Mouse (Mus musculus): ENCODE measurements around the gene Pde6h. TPM values are rescaled to one million over a fixed set of nuclear protein-coding genes. Genes with fewer than 3 reads are reported as not detected.
A peak's percentile ranks its signal among the peaks of the same experiment; 100 is the strongest.

Pde6h gene
- total and polyA plus RNA-seq, 2 experiments from 2014 or later = 1.3 TPM; not detected in 1

DNA sequence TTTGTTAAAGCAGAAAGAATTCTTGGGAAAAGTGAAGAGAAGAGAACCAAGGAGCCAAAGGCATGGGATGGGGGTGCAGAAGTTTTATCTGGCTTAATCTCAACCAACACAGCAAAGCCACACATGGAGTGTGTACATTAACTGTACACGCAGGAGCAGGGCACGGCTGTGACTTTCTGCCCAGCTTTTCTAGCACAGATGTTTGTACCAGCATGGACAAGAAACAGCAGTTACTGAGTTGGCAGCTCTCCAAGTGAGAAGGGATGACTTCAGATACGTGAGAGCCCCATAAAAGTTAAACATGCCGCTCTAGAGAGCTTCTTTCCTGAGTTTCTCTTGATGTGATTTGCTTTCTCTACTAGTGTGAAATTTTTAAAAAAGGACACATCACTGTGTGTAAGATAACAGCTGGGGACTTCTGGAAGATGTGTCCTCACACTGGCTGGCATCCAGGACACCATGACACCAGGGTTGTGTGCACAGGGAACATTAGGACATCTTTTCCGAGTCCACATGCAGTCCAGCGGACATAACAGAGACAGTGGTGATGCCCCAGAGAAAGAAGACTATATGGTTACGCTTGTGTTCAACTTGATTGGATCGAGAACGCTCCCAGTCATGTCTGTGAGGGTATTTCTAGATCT, 13.3 kb upstream of the Pde6h start:
- no peak for TF ChIP-seq CTCF (IDR thresholded peaks at IDR 0.05; ENCODE audit: low read depth)
- no peaks in the 10 kb centered on the region for H3K4me1 ChIP-seq (ENCODE audit: insufficient read depth, low read length)
- no peaks in the 10 kb centered on the region for H3K27me3 ChIP-seq (ENCODE audit: insufficient read depth, low read length)
- DNase-seq (ENCODE audit: low spot score) (peak; percentile 58), ATAC-seq (no peak)
- no peaks in the 10 kb centered on the region for H3K36me3 ChIP-seq (ENCODE audit: insufficient read depth, low read length)
- no peak overlapping the region for H3K27ac ChIP-seq
- no peak overlapping the region for H3K9ac ChIP-seq (replicated peaks; ENCODE audit: low read length)
- H3K4me2 ChIP-seq (ENCODE audit: low read depth, low read length) = no peak overlapping the region
- 71% methylated on average over 9 of the region's 9 CpGs for WGBS
- H3K9me3 ChIP-seq (ENCODE audit: low read length) = no peaks in the 10 kb centered on the region
- H3K4me3 ChIP-seq (ENCODE audit: low read length) = no peak overlapping the region

DNA sequence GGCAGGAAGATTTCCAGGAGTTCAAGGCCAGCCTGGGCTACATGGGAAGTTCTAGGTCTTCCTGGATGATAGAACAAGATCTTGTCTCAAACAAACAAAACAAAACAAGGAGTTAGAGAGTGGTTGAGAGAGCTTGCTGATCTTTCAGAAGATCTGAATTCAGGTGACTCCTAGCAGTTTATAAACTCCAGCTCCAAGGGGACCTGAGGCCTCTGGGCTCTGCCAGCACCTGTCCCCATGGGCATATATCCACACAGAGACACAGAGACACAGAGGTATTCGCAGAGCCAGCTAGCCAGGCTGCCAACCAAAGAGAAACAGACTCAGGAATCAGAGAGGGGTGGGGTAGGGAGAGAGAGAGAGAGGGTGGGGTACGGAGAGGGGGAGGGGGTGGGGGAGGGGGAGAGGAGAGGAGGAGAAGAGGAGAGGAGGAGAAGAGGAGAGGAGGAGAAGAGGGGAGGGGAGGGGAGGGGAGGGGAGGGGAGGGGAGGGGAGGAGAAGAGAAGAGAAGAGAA, 10.8 kb upstream of the Pde6h start:
- Histone ChIP-seq H3K27me3 (ENCODE audit: insufficient read depth, low read length) (no peaks in the 10 kb centered on the region), H3K4me3 (ENCODE audit: low read length) (no peak overlapping the region), H3K36me3 (ENCODE audit: insufficient read depth, low read length) (no peaks in the 10 kb centered on the region), H3K9ac (replicated peaks; ENCODE audit: low read length) (no peak overlapping the region), H3K4me2 (ENCODE audit: low read depth, low read length) (no peak overlapping the region), H3K9me3 (ENCODE audit: low read length) (no peaks in the 10 kb centered on the region), H3K4me1 (ENCODE audit: insufficient read depth, low read length) (no peaks in the 10 kb centered on the region), H3K27ac (no peak overlapping the region)
- ATAC-seq = no peak
- 75% methylated on average over 1 of the region's 2 CpGs for WGBS
- TF ChIP-seq CTCF (IDR thresholded peaks at IDR 0.05; ENCODE audit: low read depth) = no peak
- no peak for DNase-seq (ENCODE audit: low spot score)

DNA sequence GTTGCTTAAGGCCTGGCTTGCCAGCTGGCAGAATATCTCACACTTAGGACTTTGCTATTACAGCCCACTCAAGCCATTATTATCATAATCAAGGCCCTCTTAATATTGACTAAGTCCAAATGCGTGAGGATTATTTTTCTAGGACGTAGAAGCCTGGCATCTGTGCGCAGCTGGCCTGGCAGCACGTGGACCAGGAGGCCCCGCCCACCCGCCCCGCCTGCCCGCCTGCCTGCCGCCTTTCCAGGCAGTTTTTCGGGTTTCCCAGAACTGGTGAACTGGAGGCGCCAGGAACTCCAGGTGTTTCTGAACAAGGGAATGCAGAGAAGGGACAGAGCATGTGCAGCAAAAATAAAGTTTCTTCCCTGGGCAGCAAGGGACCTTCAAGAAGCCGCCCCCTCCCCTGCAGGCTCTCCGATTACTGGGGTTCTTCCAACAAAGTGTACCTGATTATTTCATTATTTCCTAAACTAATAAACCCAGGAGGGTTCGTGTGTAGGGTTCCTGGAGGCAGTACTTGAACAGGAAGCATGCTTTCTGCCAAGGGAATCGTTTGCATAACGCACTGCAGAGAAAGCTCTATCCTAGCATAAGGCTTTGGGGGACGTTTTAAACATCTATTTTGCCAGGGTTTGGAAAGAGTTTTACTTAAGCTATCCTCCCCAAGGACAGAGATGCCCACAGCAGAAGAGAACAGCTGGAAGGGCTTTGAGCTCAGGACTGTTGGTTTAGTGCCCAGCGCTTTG, 10.1 kb upstream of the Pde6h start:
- H3K4me2 ChIP-seq (ENCODE audit: low read depth, low read length) = peak overlapping the region; percentile 51
- 0 out of 2 replicates have a peak overlapping the region, but pooled peaks have one; percentile 9 for H3K9ac ChIP-seq (replicated peaks; ENCODE audit: low read length)
- H3K9me3 ChIP-seq (ENCODE audit: low read length) = no peaks in the 10 kb centered on the region
- H3K36me3 ChIP-seq (ENCODE audit: insufficient read depth, low read length) = no peaks in the 10 kb centered on the region
- no peaks in the 10 kb centered on the region for H3K27me3 ChIP-seq (ENCODE audit: insufficient read depth, low read length)
- H3K27ac ChIP-seq = no peak overlapping the region
- H3K4me1 ChIP-seq (ENCODE audit: insufficient read depth, low read length) = no peaks in the 10 kb centered on the region
- H3K4me3 ChIP-seq (ENCODE audit: low read length) = peak overlapping the region; percentile 16
- DNase-seq (ENCODE audit: low spot score) (peak; percentile 30), ATAC-seq (peak; percentile 71)
- 15% methylated on average over 18 of the region's 18 CpGs for WGBS
- TF ChIP-seq CTCF (IDR thresholded peaks at IDR 0.05; ENCODE audit: low read depth) = no peak

DNA sequence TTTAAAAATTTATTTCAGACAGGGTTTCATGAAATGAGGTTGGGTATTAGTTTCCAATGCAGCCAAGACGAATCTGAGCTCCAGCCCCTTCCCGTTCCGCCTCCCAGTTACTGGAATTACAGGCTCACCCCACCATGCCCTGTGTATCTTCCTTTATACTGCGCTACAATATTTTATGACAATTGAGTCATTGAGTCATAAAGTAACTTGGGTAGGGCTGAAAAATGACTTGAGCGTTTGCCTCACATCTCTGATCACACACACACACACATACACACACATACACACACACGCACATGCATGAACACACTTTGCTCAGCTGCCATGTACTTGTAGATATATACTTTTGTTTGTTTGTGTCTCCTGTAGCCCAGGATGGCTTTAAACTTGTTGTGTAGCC, 9.4 kb upstream of the Pde6h start:
- no peak for TF ChIP-seq CTCF (IDR thresholded peaks at IDR 0.05; ENCODE audit: low read depth)
- H3K9ac ChIP-seq (replicated peaks; ENCODE audit: low read length) = no peak overlapping the region
- 93% methylated on average over 6 of the region's 6 CpGs for WGBS
- H3K36me3 ChIP-seq (ENCODE audit: insufficient read depth, low read length) = no peaks in the 10 kb centered on the region
- H3K9me3 ChIP-seq (ENCODE audit: low read length) = no peaks in the 10 kb centered on the region
- DNase-seq (ENCODE audit: low spot score) (no peak), ATAC-seq (no peak)
- H3K27me3 ChIP-seq (ENCODE audit: insufficient read depth, low read length) = no peaks in the 10 kb centered on the region
- no peak overlapping the region for H3K27ac ChIP-seq
- H3K4me2 ChIP-seq (ENCODE audit: low read depth, low read length) = no peak overlapping the region
- no peak overlapping the region for H3K4me3 ChIP-seq (ENCODE audit: low read length)
- H3K4me1 ChIP-seq (ENCODE audit: insufficient read depth, low read length) = no peaks in the 10 kb centered on the region

DNA sequence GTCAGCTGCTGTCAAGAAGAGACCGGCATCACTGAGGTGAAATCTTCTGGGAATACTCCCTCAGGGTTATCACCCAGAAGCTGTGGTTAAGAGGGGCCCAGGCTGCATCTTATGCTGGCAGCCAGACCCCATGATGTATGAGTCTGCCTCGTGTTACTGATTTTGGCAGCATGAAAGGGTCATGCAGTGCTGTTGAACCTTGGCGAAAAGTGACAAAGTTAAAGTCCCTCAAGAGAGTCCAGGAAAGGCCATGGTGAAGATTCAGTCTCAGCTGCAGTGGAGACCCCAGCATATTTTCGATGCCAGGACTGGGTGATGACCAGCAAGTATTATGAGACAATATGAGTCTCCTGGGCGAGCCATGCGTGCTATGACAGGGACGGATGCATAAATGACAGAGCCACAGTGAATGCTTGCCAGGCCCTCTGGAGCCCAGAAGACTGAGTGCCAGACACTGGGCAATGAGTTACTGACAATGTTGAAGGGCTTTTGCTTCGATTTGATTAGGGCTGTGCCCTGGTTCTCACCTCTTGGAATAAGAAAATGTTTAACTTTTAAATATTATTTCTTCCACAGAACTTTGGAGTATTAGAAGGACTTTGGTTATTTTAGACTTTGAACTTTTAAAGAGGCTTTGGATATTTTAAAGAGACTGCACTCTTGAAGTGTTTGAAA, 7.8 kb upstream of the Pde6h start:
- no peak overlapping the region for H3K27ac ChIP-seq
- no peaks in the 10 kb centered on the region for H3K27me3 ChIP-seq (ENCODE audit: insufficient read depth, low read length)
- no peaks in the 10 kb centered on the region for H3K4me1 ChIP-seq (ENCODE audit: insufficient read depth, low read length)
- TF ChIP-seq CTCF (IDR thresholded peaks at IDR 0.05; ENCODE audit: low read depth) = no peak
- no peaks in the 10 kb centered on the region for H3K9me3 ChIP-seq (ENCODE audit: low read length)
- H3K4me2 ChIP-seq (ENCODE audit: low read depth, low read length) = no peak overlapping the region
- no peak overlapping the region for H3K9ac ChIP-seq (replicated peaks; ENCODE audit: low read length)
- ATAC-seq = no peak
- DNase-seq (ENCODE audit: low spot score) = no peak
- no peaks in the 10 kb centered on the region for H3K36me3 ChIP-seq (ENCODE audit: insufficient read depth, low read length)
- 73% methylated on average over 8 of the region's 8 CpGs for WGBS
- no peak overlapping the region for H3K4me3 ChIP-seq (ENCODE audit: low read length)

DNA sequence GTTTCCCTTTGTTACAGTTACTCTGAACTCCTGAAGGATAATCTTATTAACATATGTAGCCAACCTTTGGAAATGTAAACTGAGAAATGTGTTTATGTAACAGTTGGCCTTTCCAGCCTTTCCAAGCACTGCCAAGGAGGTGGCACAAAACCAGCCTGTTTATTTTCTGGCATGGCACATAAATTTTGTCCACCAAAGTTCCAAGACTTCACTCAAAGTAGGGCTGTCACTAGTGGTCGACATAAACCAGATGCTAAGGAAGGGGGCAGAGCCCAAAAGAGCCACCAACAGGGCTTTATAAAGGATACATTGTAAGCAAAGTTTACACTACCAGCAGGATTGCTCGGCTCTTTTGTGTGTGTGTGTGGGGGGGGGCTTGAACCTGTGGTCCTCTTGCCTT, 5.7 kb upstream of the Pde6h start:
- Histone ChIP-seq H3K27me3 (ENCODE audit: insufficient read depth, low read length) (no peaks in the 10 kb centered on the region), H3K27ac (no peak overlapping the region), H3K9ac (replicated peaks; ENCODE audit: low read length) (no peak overlapping the region), H3K4me2 (ENCODE audit: low read depth, low read length) (no peak overlapping the region), H3K36me3 (ENCODE audit: insufficient read depth, low read length) (no peaks in the 10 kb centered on the region), H3K4me3 (ENCODE audit: low read length) (no peak overlapping the region), H3K9me3 (ENCODE audit: low read length) (no peaks in the 10 kb centered on the region), H3K4me1 (ENCODE audit: insufficient read depth, low read length) (no peaks in the 10 kb centered on the region)
- DNase-seq (ENCODE audit: low spot score) (no peak), ATAC-seq (no peak)
- no peak for TF ChIP-seq CTCF (IDR thresholded peaks at IDR 0.05; ENCODE audit: low read depth)
- 14% methylated on average over 2 of the region's 2 CpGs for WGBS

Data from hindbrain, postnatal 0 days (tissue).